Mouse (Mus musculus) hindbrain, embryonic 12.5 days (tissue): ENCODE results near the gene Mafk. TPM values are rescaled to one million over a fixed set of nuclear protein-coding genes. Genes with fewer than 3 reads are reported as not detected.

Experiments
- ATAC-seq: fragments of 200-750 bp; cut with Nextera tagmentation; 2 replicates; pipeline ENCODE4 v1.8.0; 2017; ENCODE audit warnings: moderate TSS enrichment; ENCODE audit not compliant: low FRiP score
- H3K27ac ChIP-seq: fragments of 300-500 bp; sonication (generic); 2 replicates; pipeline ENCODE4 v1.5.1; 2016; ENCODE audit warnings: mild to moderate bottlenecking
- H3K27me3 ChIP-seq: fragments of 300-500 bp; sonication (generic); 2 replicates; pipeline ENCODE4 v1.6.1; 2016; ENCODE audit warnings: mild to moderate bottlenecking
- H3K36me3 ChIP-seq: fragments of 300-500 bp; sonication (generic); 2 replicates; pipeline ENCODE4 v1.6.1; 2016; ENCODE audit warnings: mild to moderate bottlenecking
- H3K4me1 ChIP-seq: fragments of 300-500 bp; sonication (generic); 2 replicates; pipeline ENCODE4 v1.6.1; 2016
- H3K4me2 ChIP-seq: fragments of 300-500 bp; sonication (generic); replicated peaks from 2 replicates; pipeline ENCODE4 v1.6.1; 2016; ENCODE audit warnings: mild to moderate bottlenecking
- H3K4me3 ChIP-seq: fragments of 300-500 bp; sonication (generic); 2 replicates; pipeline ENCODE4 v1.5.1; 2016; ENCODE audit warnings: mild to moderate bottlenecking
- H3K9ac ChIP-seq: fragments of 300-500 bp; sonication (generic); 2 replicates; pipeline ENCODE4 v1.6.1; 2016; ENCODE audit warnings: mild to moderate bottlenecking, moderate library complexity
- H3K9me3 ChIP-seq: fragments of 300-500 bp; sonication (generic); replicated peaks from 2 replicates; pipeline ENCODE4 v1.6.1; 2016; ENCODE audit warnings: mild to moderate bottlenecking
- WGBS: fragments of 180-500 bp; shearing (Covaris S2); methylation state at CpG from one replicate; pipeline ENCODE4 v1.1.7; 2016; 5-methylcytosine and 5-hydroxymethylcytosine counted together
- polyA plus RNA-seq: library from polyadenylated mRNA; unstranded; fragments of >200 nt; fragmentation: Nextera tagmentation; extraction: Ambion mirVana; gene quantifications from 2 replicates; pipeline ENCODE4 v1.2.1, GENCODE M21; 2016

The Mafk gene
- polyA plus RNA-seq, 1 experiment from 2014 or later, result 11.4 TPM

DNA sequence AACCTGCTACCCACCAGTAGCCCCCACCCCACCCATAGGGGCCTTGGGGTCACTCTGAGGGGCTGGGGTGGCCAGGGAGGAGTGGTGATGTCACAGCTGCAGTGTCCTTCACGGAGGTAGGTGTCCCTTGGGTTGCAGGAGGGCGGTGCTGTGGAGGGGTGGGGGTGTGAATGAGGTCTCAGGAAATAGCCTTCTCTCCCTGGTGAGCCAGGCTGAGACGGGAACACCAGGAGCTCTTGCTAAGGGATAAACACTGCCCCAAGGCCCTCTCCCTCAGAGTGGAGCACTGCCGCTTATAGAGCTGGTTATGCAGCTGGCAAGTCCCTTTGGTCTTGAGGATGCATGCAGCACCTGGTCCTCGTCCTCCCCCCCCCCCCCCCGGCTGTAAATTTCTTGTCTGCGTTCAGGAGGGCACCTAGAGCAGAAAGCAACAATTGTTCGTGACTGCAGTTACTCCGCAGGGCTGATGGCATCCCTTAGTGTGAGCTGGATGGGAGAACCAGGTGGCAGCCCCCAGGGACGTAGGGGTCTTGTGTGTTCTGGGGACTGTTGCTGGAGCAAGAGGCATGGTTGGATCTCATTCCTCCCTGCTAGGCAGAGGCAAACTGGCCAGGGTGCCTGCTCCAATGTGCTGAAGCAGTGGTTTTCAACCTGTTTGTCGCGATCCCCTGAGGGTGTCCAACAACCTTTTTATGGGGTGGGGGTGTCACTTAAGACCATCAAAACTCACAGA lies 7.0 kb downstream of the Mafk start:
- peak; percentile 76 for ATAC-seq
- Histone ChIP-seq H3K36me3 (peaks cover 24% of the 10 kb centered on the region), H3K9me3 (no peaks in the 10 kb centered on the region), H3K4me3 (peak overlapping the region; percentile 28), H3K27ac (peak overlapping the region; percentile 95), H3K27me3 (peaks cover 60% of the 10 kb centered on the region), H3K4me2 (peak overlapping the region; percentile 57), H3K4me1 (peaks cover 55% of the 10 kb centered on the region), H3K9ac (peak overlapping the region; percentile 56)
- WGBS, result 30% methylated on average over 12 of the region's 12 CpGs

DNA sequence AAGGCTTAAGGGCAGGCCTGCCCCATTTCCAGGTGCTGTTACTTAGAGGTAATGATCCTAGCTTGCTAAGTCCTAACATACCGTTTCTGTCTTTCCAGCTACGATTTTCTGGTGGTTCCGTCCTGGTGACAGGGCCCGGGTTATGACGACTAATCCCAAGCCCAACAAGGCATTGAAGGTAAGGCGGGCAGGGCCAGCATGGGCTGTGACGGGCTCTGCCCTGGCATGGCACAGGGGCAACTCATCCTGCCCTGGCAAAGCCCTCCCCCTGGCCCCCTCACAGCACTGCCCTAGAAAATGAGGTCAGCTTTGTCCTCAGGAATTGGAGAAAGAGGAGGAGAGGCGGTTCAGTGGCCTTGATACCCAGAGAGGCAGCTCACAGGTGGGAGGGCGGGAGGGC lies 7.7 kb downstream of the Mafk start:
- Histone ChIP-seq H3K4me1 (peaks cover 62% of the 10 kb centered on the region), H3K4me3 (no peak overlapping the region), H3K9me3 (no peaks in the 10 kb centered on the region), H3K4me2 (peak overlapping the region; percentile 57; the same call in 1 of the 2 replicates), H3K27me3 (peaks cover 55% of the 10 kb centered on the region), H3K36me3 (peaks cover 24% of the 10 kb centered on the region), H3K9ac (peak overlapping the region; percentile 56; the same call in 1 of the 2 replicates), H3K27ac (0 out of 2 replicates have a peak overlapping the region, but pooled peaks have one; percentile 23)
- ATAC-seq, result no peak
- 92% methylated on average over 9 of the region's 9 CpGs for WGBS

DNA sequence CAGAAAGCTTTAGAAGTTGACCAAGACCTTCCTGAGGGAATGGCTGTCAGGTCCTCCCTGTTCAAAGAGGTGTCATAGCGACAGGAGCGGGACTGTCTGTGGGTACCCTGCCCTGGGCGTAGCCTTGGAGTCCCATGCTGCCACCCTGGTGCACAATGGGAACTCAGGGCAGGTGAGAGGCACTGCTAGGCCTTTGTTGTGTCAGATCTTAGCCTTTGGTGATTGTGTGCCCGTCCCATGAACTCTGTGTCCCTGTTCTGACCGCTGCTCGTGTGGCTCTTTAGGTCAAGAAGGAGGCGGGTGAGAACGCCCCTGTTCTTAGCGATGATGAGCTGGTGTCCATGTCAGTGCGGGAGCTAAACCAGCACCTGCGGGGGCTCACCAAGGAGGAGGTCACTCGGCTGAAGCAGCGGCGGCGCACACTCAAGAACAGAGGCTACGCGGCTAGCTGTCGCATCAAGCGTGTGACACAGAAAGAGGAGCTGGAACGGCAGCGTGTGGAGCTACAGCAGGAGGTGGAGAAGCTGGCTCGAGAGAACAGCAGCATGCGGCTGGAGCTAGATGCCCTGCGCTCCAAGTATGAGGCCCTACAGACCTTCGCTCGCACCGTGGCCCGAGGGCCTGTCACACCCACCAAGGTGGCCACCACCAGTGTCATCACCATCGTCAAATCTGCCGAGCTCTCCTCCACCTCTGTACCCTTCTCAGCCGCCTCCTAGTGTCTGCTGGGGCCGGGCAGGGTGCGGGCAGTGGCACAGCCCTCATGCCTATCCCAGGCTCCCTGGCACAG lies 8.7 kb downstream of the Mafk start:
- H3K9me3 ChIP-seq, result no peaks in the 10 kb centered on the region
- no peak overlapping the region for H3K27ac ChIP-seq
- H3K36me3 ChIP-seq, result peaks cover 24% of the 10 kb centered on the region
- no peak overlapping the region for H3K4me2 ChIP-seq
- ATAC-seq, result no peak
- peaks cover 47% of the 10 kb centered on the region for H3K27me3 ChIP-seq
- H3K9ac ChIP-seq, result peak overlapping the region; percentile 8; the same call in 1 of the 2 replicates
- peaks cover 61% of the 10 kb centered on the region for H3K4me1 ChIP-seq
- no peak overlapping the region for H3K4me3 ChIP-seq
- 90% methylated on average over 33 of the region's 33 CpGs for WGBS

DNA sequence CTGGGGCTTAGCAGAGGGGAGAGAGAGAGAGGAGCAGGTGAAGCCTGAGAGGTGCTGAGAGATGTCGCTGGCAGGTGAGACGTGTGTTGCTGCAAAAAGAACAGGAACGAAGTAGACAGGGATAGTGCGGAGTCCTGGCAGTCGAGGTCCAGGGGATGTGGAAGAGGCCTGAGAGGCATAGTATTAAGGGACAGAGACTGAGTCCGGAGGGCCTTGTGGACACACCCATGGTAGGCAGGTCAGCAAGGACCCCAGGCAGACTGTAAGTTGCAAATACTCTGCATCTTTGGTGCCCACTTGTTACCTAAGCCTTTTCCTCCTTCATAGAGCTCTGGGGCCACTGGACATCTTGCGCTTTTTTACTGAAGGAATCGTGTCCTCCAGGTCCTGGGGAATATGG lies 9.9 kb downstream of the Mafk start:
- Histone ChIP-seq H3K4me2 (no peak overlapping the region), H3K9me3 (no peaks in the 10 kb centered on the region), H3K36me3 (peaks cover 24% of the 10 kb centered on the region), H3K4me3 (no peak overlapping the region), H3K4me1 (peaks cover 52% of the 10 kb centered on the region), H3K27ac (no peak overlapping the region), H3K27me3 (peaks cover 36% of the 10 kb centered on the region), H3K9ac (no peak overlapping the region)
- no peak for ATAC-seq
- 96% methylated on average over 8 of the region's 8 CpGs for WGBS

DNA sequence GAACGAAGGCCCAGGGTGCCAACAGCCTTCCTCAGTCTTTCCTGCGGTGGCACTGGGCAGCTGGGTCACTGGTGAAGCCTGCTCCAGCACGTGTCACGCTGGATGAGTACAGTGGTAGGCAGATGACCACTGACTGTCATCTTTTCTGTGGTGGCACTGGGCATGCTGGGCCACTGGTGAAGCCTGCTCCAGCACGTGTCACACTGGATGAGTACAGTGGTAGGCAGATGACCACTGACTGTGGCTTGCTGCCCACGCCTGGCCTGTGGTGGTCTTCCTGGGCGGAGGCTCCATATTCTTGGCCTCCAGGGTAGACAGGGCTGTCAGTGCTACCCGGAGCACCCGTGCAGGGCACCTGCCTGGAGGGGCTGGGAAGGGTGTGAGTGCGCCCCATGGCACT lies 10.6 kb downstream of the Mafk start:
- Histone ChIP-seq H3K9ac (no peak overlapping the region), H3K4me2 (no peak overlapping the region), H3K36me3 (peaks cover 24% of the 10 kb centered on the region), H3K27ac (no peak overlapping the region), H3K4me1 (peaks cover 45% of the 10 kb centered on the region), H3K4me3 (no peak overlapping the region), H3K9me3 (no peaks in the 10 kb centered on the region), H3K27me3 (peaks cover 36% of the 10 kb centered on the region)
- WGBS, result 93% methylated on average over 10 of the region's 10 CpGs
- ATAC-seq, result no peak

DNA sequence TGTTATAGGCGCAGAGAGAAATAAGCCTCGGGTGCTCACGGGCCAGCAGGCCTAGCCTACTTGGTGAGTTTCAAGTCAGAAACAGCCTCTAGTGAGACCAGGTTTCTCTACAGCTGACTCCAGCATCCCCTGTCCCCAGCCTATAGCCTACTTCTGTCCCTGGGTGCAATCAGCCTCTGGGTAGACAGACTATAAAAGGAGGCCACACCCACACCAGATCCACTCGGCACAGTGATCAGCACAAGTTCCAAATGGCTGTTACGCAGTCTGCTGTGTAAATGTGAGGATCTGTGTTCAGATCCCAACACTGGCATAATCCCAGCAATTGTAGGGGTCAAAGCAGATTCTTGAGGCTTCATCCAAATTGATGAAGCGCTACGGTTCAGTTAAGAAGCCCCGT lies 11.9 kb downstream of the Mafk start:
- peaks cover 36% of the 10 kb centered on the region for H3K27me3 ChIP-seq
- no peak overlapping the region for H3K4me2 ChIP-seq
- H3K9me3 ChIP-seq, result no peaks in the 10 kb centered on the region
- no peak overlapping the region for H3K27ac ChIP-seq
- no peak overlapping the region for H3K4me3 ChIP-seq
- peaks cover 24% of the 10 kb centered on the region for H3K36me3 ChIP-seq
- 79% methylated on average over 8 of the region's 8 CpGs for WGBS
- H3K9ac ChIP-seq, result no peak overlapping the region
- peaks cover 32% of the 10 kb centered on the region for H3K4me1 ChIP-seq
- no peak for ATAC-seq

DNA sequence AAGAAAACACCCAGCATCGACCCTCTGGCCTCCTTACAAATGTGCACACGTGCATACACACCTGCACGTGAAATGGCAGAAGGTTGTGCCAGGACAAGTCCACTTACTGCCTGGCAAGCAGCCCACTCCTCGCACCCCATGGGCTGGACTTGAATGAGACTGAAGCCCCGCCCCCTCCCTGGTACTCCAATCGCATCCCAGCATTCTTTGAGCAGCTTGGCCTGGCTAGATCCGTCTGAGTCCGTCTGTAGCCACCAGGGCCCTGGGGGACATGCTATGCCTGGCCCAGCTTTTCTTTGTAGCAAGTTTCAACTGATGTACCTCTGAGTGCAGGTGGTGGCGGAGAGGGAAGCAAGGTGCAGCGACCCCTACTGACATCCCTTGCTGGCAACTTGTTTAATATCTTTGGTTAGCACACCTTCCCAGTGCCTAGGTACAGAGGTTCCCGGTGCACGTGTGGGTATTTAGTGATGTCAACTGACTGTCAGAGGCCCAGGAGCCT lies 12.3 kb downstream of the Mafk start:
- Histone ChIP-seq H3K9me3 (no peaks in the 10 kb centered on the region), H3K36me3 (peaks cover 24% of the 10 kb centered on the region), H3K27ac (no peak overlapping the region), H3K4me3 (0 out of 2 replicates have a peak overlapping the region, but pooled peaks have one; percentile 2), H3K9ac (0 out of 2 replicates have a peak overlapping the region, but pooled peaks have one; percentile 19), H3K4me1 (peaks cover 27% of the 10 kb centered on the region), H3K27me3 (peaks cover 36% of the 10 kb centered on the region), H3K4me2 (peak overlapping the region; percentile 26; the same call in 1 of the 2 replicates)
- peak; percentile 79 for ATAC-seq
- WGBS, result 10% methylated on average over 12 of the region's 12 CpGs

DNA sequence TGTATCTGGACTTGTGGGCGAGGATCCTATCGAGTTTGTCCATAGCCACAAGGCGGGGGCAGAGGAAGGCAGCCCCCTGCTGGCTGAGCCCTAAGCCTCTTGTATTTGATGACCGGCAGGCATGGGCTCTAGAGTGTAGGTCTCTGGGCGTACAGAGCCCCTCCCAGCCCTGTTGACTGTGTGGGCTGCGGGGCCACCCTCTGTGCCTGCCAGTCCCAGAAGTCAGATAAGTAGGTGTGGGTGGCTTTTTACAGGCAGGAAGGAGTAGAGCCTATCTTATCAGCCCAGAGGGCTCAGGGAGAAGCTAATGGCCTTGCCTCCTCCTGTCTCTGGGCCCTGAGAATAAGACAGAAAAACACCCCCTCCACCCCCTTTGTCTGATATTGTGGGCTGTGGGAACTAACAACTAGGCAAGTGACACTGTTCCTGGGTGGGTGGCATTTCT lies 12.8 kb downstream of the Mafk start:
- Histone ChIP-seq H3K27ac (no peak overlapping the region), H3K9ac (0 out of 2 replicates have a peak overlapping the region, but pooled peaks have one; percentile 19), H3K4me2 (peak overlapping the region; percentile 26; the same call in 1 of the 2 replicates), H3K4me1 (peaks cover 23% of the 10 kb centered on the region), H3K27me3 (peaks cover 33% of the 10 kb centered on the region), H3K4me3 (0 out of 2 replicates have a peak overlapping the region, but pooled peaks have one; percentile 2), H3K9me3 (no peaks in the 10 kb centered on the region), H3K36me3 (peaks cover 24% of the 10 kb centered on the region)
- WGBS, result 8% methylated on average over 6 of the region's 6 CpGs
- ATAC-seq, result peak; percentile 60

DNA sequence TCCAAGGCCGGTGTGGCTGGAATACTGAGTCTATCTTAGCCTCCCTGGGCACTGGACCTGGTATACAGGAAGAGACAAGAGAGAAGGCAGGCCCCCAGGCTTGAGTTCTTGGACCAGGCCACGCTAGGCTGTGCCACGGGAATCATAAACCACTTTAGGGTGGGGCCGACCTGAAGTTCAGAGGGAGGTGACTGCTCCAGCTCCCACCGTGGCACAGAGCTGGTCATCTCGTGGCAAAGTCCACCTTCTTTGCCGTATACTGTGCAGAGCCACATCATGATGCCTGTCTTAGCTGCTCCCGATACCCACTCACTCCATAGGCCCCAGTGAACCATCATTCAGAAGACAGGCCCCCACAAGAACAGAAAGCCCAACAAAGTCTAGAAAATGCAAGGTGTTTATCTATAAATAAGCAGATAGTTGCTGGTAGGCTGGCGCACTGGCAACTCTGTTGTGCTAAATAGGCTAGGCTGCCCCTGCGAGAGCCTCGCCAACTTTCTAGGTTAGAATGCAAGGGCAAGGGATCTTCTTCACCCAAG lies 13.3 kb downstream of the Mafk start:
- no peak overlapping the region for H3K27ac ChIP-seq
- no peak for ATAC-seq

DNA sequence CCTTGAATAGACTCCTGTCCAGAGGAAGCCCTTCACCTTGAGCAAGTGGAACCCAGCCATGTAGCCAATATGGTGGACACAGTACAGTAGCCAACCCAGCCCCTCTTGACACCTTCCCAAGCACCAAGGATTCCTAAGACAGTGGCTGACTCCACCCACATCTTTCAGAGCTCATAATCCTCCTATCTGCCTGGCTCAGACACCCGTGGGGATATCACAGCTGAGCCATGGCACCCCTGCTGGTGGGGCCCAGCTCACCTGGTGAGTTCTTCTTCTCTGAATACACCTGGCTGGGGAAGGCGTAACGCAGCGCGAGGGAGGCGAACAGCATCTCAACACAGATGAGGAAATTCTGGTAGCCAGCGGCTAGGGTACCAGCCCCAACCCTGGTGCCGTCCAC lies 14.6 kb downstream of the Mafk start:
- Histone ChIP-seq H3K4me1 (peaks cover 13% of the 10 kb centered on the region), H3K27me3 (peaks cover 15% of the 10 kb centered on the region), H3K27ac (no peak overlapping the region), H3K4me3 (no peak overlapping the region), H3K9me3 (no peaks in the 10 kb centered on the region), H3K4me2 (no peak overlapping the region), H3K36me3 (peaks cover 10% of the 10 kb centered on the region), H3K9ac (no peak overlapping the region)
- ATAC-seq, result no peak
- WGBS, result 89% methylated on average over 8 of the region's 8 CpGs

More for the DNA sequence above, 13.3 kb downstream of the Mafk start:
- peaks cover 23% of the 10 kb centered on the region for H3K36me3 ChIP-seq
- 88% methylated on average over 11 of the region's 11 CpGs for WGBS
- peaks cover 18% of the 10 kb centered on the region for H3K4me1 ChIP-seq
- H3K4me2 ChIP-seq, result no peak overlapping the region
- no peaks in the 10 kb centered on the region for H3K9me3 ChIP-seq
- H3K27me3 ChIP-seq, result peaks cover 28% of the 10 kb centered on the region
- H3K4me3 ChIP-seq, result no peak overlapping the region
- no peak overlapping the region for H3K9ac ChIP-seq

DNA sequence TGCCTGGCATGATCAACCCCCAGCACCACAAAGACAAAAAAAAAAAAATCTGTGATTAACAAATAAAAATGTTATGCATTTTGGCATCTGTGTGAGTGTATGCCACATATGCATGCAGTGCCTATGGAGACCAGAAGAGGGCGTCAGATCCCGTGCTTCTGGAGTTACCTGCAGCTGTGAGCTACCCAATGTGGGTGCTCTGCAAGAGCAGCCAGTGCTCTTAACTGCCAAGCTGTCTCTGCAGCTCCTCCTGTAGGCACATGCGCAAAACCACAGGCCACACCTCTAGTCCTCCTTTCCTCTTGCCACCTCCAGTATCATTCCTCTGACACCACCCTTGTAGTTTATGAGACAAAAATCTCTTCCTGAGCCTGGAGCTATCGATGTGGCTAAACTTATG lies 18.1 kb downstream of the Mafk start:
- WGBS, result 47% methylated on average over 4 of the region's 4 CpGs
- H3K27me3 ChIP-seq, result peaks cover 31% of the 10 kb centered on the region

More for the DNA sequence above, 18.1 kb downstream of the Mafk start:
- H3K4me3 ChIP-seq, result no peak overlapping the region
- H3K4me2 ChIP-seq, result no peak overlapping the region
- H3K36me3 ChIP-seq, result no peaks in the 10 kb centered on the region
- no peaks in the 10 kb centered on the region for H3K9me3 ChIP-seq
- no peak for ATAC-seq
- no peak overlapping the region for H3K9ac ChIP-seq
- H3K4me1 ChIP-seq, result no peaks in the 10 kb centered on the region
- no peak overlapping the region for H3K27ac ChIP-seq
